ENCODE assay signal across 10 mouse cellular contexts in genomic region chr3:105872034-105872433, GRCm38 (mm10). TPM values are rescaled to one million over a fixed set of nuclear protein-coding genes. Genes with fewer than 3 reads are reported as not detected.
DNase-seq lines count a peak whose midpoint lies in the region; ATAC-seq and TF ChIP-seq lines count a peak whose summit lies in the region.
"Had no signal": no experiment of that assay in that cellular context is flagged by ENCODE, and none has a peak within 500 bp of the region (broad histone marks: within the 10 kb centered on the region; RNA-seq: fewer than 3 reads in every experiment).

No protein-coding gene starts in this region.

- H3K27ac ChIP-seq in forebrain, embryonic 15.5 days (replicated peaks) = no peak overlapping the region; the same call in 1 of the 2 replicates
- H3K27ac ChIP-seq in forebrain, embryonic 11.5 days (ENCODE audit: low read depth, low read length) = no peak overlapping the region
- peak overlapping the region; percentile 21; the same call in 1 of the 2 replicates for H3K27ac ChIP-seq in lung, embryonic 16.5 days (ENCODE audit: low read length)
- H3K27ac ChIP-seq in limb, embryonic 10.5 days = peak overlapping the region; percentile 23; the same call in 1 of the 2 replicates
- no peak overlapping the region for H3K27ac ChIP-seq in hindbrain, embryonic 16.5 days (ENCODE audit: low read depth, low read length)

- peaks cover 12% of the 10 kb centered on the region; the same call in 1 of the 2 replicates for H3K4me1 ChIP-seq in forebrain, embryonic 15.5 days
- no peaks in the 10 kb centered on the region for H3K4me1 ChIP-seq in forebrain, embryonic 11.5 days (replicated peaks; ENCODE audit: control insufficient read depth, insufficient read depth, low read length)
- peaks cover 13% of the 10 kb centered on the region for H3K4me1 ChIP-seq in lung, embryonic 16.5 days (replicated peaks; ENCODE audit: control insufficient read depth, insufficient read depth, low read length)
- peaks cover 10% of the 10 kb centered on the region for H3K4me1 ChIP-seq in lung, adult 2 months (ENCODE audit: control insufficient read depth, insufficient read depth, low read length)
- peaks cover 19% of the 10 kb centered on the region for H3K4me1 ChIP-seq in limb, embryonic 10.5 days
- no peaks in the 10 kb centered on the region; the same call in 1 of the 2 replicates for H3K4me1 ChIP-seq in hindbrain, embryonic 16.5 days (ENCODE audit: control insufficient read depth, insufficient read depth, low read depth, low read length)

- H3K9me3 ChIP-seq in forebrain, embryonic 15.5 days = no peaks in the 10 kb centered on the region
- no peaks in the 10 kb centered on the region for H3K9me3 ChIP-seq in forebrain, embryonic 11.5 days (ENCODE audit: control insufficient read depth, low read length)
- no peaks in the 10 kb centered on the region for H3K9me3 ChIP-seq in lung, embryonic 16.5 days (ENCODE audit: control insufficient read depth, low read length)
- no peaks in the 10 kb centered on the region for H3K9me3 ChIP-seq in limb, embryonic 10.5 days (replicated peaks)
- no peaks in the 10 kb centered on the region for H3K9me3 ChIP-seq in hindbrain, embryonic 16.5 days (ENCODE audit: control insufficient read depth, low read length)
- H3K9me3 ChIP-seq: megakaryocyte, embryonic 14.5 days had no signal

- TF ChIP-seq POLR2A in lung, adult 2 months (IDR thresholded peaks at IDR 0.05; ENCODE audit: borderline replicate concordance, extremely low read depth, low read depth, low read length) = no peak

- no peaks in the 10 kb centered on the region for H3K36me3 ChIP-seq in forebrain, embryonic 15.5 days
- H3K36me3 ChIP-seq in forebrain, embryonic 11.5 days (ENCODE audit: control insufficient read depth, insufficient read depth, low read length) = no peaks in the 10 kb centered on the region
- H3K36me3 ChIP-seq in lung, embryonic 16.5 days (ENCODE audit: control insufficient read depth, insufficient read depth, low read length) = no peaks in the 10 kb centered on the region
- no peaks in the 10 kb centered on the region for H3K36me3 ChIP-seq in limb, embryonic 10.5 days
- no peaks in the 10 kb centered on the region for H3K36me3 ChIP-seq in hindbrain, embryonic 16.5 days (ENCODE audit: control insufficient read depth, insufficient read depth, low read length)

- DNase-seq in forebrain, embryonic 11.5 days (ENCODE audit: low spot score) = no peak
- no peak for DNase-seq in lung, adult 2 months
- DNase-seq in gonadal fat pad, adult 2 months (ENCODE audit: low read depth) = peak; percentile 33
- no peak for DNase-seq in limb, embryonic 10.5 days (ENCODE audit: low spot score)
- no peak for DNase-seq in thymus, postnatal 36 days

- TF ChIP-seq CTCF in lung, adult 2 months (IDR thresholded peaks at IDR 0.05; ENCODE audit: insufficient read depth, low read length) = no peak

- no peak overlapping the region for H3K9ac ChIP-seq in forebrain, embryonic 15.5 days (replicated peaks)
- no peak overlapping the region for H3K9ac ChIP-seq in forebrain, embryonic 11.5 days (ENCODE audit: low read length)
- H3K9ac ChIP-seq in lung, embryonic 16.5 days (ENCODE audit: low read length) = no peak overlapping the region
- H3K9ac ChIP-seq in hindbrain, embryonic 16.5 days (ENCODE audit: low read depth, low read length) = no peak overlapping the region

- peak; percentile 57; the same call in 1 of the 2 replicates for ATAC-seq in forebrain, embryonic 15.5 days (replicated peaks)
- ATAC-seq in forebrain, embryonic 11.5 days (replicated peaks; ENCODE audit: low FRiP score) = no peak
- ATAC-seq in lung, embryonic 16.5 days (ENCODE audit: low read depth) = peak; percentile 41
- ATAC-seq in hindbrain, embryonic 16.5 days = no peak

- no peak overlapping the region for H3K4me3 ChIP-seq in forebrain, embryonic 15.5 days
- no peak overlapping the region for H3K4me3 ChIP-seq in forebrain, embryonic 11.5 days (ENCODE audit: low read depth, low read length)
- H3K4me3 ChIP-seq in lung, embryonic 16.5 days (ENCODE audit: low read length) = no peak overlapping the region
- H3K4me3 ChIP-seq in lung, adult 2 months (replicated peaks; ENCODE audit: extremely low read depth, low read depth, low read length) = no peak overlapping the region
- no peak overlapping the region for H3K4me3 ChIP-seq in limb, embryonic 10.5 days
- no peak overlapping the region for H3K4me3 ChIP-seq in hindbrain, embryonic 16.5 days (ENCODE audit: low read length)
- H3K4me3 ChIP-seq: megakaryocyte, embryonic 14.5 days had no signal

- H3K27me3 ChIP-seq in forebrain, embryonic 15.5 days = no peaks in the 10 kb centered on the region
- H3K27me3 ChIP-seq in forebrain, embryonic 11.5 days (ENCODE audit: control insufficient read depth, insufficient read depth, low read length) = no peaks in the 10 kb centered on the region
- H3K27me3 ChIP-seq in lung, embryonic 16.5 days (ENCODE audit: control insufficient read depth, insufficient read depth, low read depth, low read length) = no peaks in the 10 kb centered on the region
- 0 out of 2 replicates have a peak, but pooled peaks cover 6% of the 10 kb centered on the region for H3K27me3 ChIP-seq in limb, embryonic 10.5 days (ENCODE audit: low read depth, poor library complexity, severe bottlenecking)
- H3K27me3 ChIP-seq in hindbrain, embryonic 16.5 days (replicated peaks; ENCODE audit: control insufficient read depth, insufficient read depth, low read length) = no peaks in the 10 kb centered on the region
- H3K27me3 ChIP-seq: megakaryocyte, embryonic 14.5 days had no signal

- 36% methylated on average over 6 of the region's 6 CpGs for WGBS in forebrain, embryonic 15.5 days
- 77% methylated on average over 6 of the region's 6 CpGs for WGBS in forebrain, embryonic 11.5 days
- 26% methylated on average over 6 of the region's 6 CpGs for WGBS in lung, embryonic 16.5 days
- WGBS in lung, adult 2 months = 23% methylated on average over 6 of the region's 6 CpGs
- 73% methylated on average over 6 of the region's 6 CpGs for WGBS in limb, embryonic 10.5 days
- WGBS in hindbrain, embryonic 16.5 days = 49% methylated on average over 6 of the region's 6 CpGs

- no peak overlapping the region for H3K4me2 ChIP-seq in forebrain, embryonic 15.5 days (replicated peaks)
- no peak overlapping the region for H3K4me2 ChIP-seq in forebrain, embryonic 11.5 days (ENCODE audit: low read depth, low read length, severe bottlenecking)
- 0 out of 2 replicates have a peak overlapping the region, but pooled peaks have one; percentile 1 for H3K4me2 ChIP-seq in lung, embryonic 16.5 days (ENCODE audit: low read depth, low read length)
- no peak overlapping the region for H3K4me2 ChIP-seq in hindbrain, embryonic 16.5 days (ENCODE audit: low read length)

RNA-seq across cellular contexts. Expression of gene Tmigd3, which starts 1.3 kb away (rescaled TPM):
- polyA plus RNA-seq in forebrain, embryonic 15.5 days (2015; fragmentation: Nextera tagmentation; extraction: Ambion mirVana) = 0.24 TPM in 1 of 2 replicates, not detected in the other
- 0.21 TPM in 1 of 2 replicates, not detected in the other for polyA plus RNA-seq in forebrain, embryonic 11.5 days (2014; fragmentation: Nextera tagmentation; extraction: Ambion mirVana)
- polyA plus RNA-seq in lung, embryonic 16.5 days (2015; fragmentation: Nextera tagmentation; extraction: Ambion mirVana) = not detected in 2 replicates
- polyA plus RNA-seq in lung, adult 2 months (2012; rRNA removed) = 1.3 and 2.2 TPM in 2 replicates
- polyA plus RNA-seq in gonadal fat pad, adult 2 months (2012; rRNA removed) = 0.88 and 1.6 TPM in 2 replicates
- 0.30 TPM in 1 of 2 replicates, not detected in the other for polyA plus RNA-seq in limb, embryonic 10.5 days (2016; fragmentation: Nextera tagmentation; extraction: Ambion mirVana)
- polyA plus RNA-seq in hindbrain, embryonic 16.5 days (2015; fragmentation: Nextera tagmentation; extraction: Ambion mirVana) = not detected in 2 replicates
- polyA plus RNA-seq: C2C12 had no signal

RNA-seq across cellular contexts. Expression of gene Adora3, which starts 1.4 kb away (rescaled TPM):
- 0.23 and 0.46 TPM in 2 replicates for polyA plus RNA-seq in forebrain, embryonic 15.5 days (2015; fragmentation: Nextera tagmentation; extraction: Ambion mirVana)
- 0.23 TPM in 1 of 2 replicates, not detected in the other for polyA plus RNA-seq in forebrain, embryonic 11.5 days (2014; fragmentation: Nextera tagmentation; extraction: Ambion mirVana)
- 0.45 TPM in 2 replicates for polyA plus RNA-seq in lung, embryonic 16.5 days (2015; fragmentation: Nextera tagmentation; extraction: Ambion mirVana)
- 0.84 and 1.2 TPM in 2 replicates for polyA plus RNA-seq in lung, adult 2 months (2012; rRNA removed)
- 0.20 and 0.45 TPM in 2 replicates for polyA plus RNA-seq in gonadal fat pad, adult 2 months (2012; rRNA removed)
- 0.25 TPM in 1 of 2 replicates, not detected in the other for polyA plus RNA-seq in limb, embryonic 10.5 days (2016; fragmentation: Nextera tagmentation; extraction: Ambion mirVana)
- polyA plus RNA-seq in hindbrain, embryonic 16.5 days (2015; fragmentation: Nextera tagmentation; extraction: Ambion mirVana) = 0.12 and 0.26 TPM in 2 replicates
- polyA plus RNA-seq: C2C12 had no signal

Comparison
In these comparisons a context has a peak if more than half of its experiments do, and no peak if none do; other contexts are left out.
1. ATAC-seq: peak in forebrain, embryonic 15.5 days (single experiment) and lung, embryonic 16.5 days (single experiment); none in forebrain, embryonic 11.5 days (single experiment) and hindbrain, embryonic 16.5 days (single experiment).
2. H3K27ac ChIP-seq: peak in lung, embryonic 16.5 days (single experiment) and limb, embryonic 10.5 days (single experiment); none in forebrain, embryonic 15.5 days (single experiment), forebrain, embryonic 11.5 days (single experiment) and hindbrain, embryonic 16.5 days (single experiment).